Comparison of ENCODE assay signal across 24 mouse cellular contexts in genomic region chr2:74891868-74892267, GRCm38 (mm10).
A peak's percentile ranks its signal among the peaks of the same experiment; 100 is the strongest.
DNase-seq lines count a peak whose midpoint lies in the region; ATAC-seq and TF ChIP-seq lines count a peak whose summit lies in the region.
"Had no signal": no experiment of that assay in that cellular context is flagged by ENCODE, and none has a peak within 500 bp of the region (broad histone marks: within the 10 kb centered on the region; RNA-seq: fewer than 3 reads in every experiment).

No protein-coding gene starts in this region.

- no peak overlapping the region for H3K4me2 ChIP-seq in liver, embryonic 14.5 days (ENCODE audit: low read depth)
- no peak overlapping the region for H3K4me2 ChIP-seq in liver, embryonic 16.5 days (ENCODE audit: low read depth, low read length)
- H3K4me2 ChIP-seq: embryonic facial prominence, embryonic 12.5 days; forebrain, embryonic 13.5 days; forebrain, embryonic 15.5 days had no signal

- H3K27ac ChIP-seq in liver, embryonic 14.5 days = no peak overlapping the region
- no peak overlapping the region for H3K27ac ChIP-seq in liver, embryonic 16.5 days (ENCODE audit: low read length)
- H3K27ac ChIP-seq: embryonic facial prominence, embryonic 10.5 days; embryonic facial prominence, embryonic 12.5 days; forebrain, embryonic 13.5 days; forebrain, embryonic 15.5 days had no signal

- DNase-seq in liver, embryonic 14.5 days (ENCODE audit: low read depth in 3 of 3, low spot score in 3 of 3) = no peak
- DNase-seq in liver (no peak), A20 (ENCODE audit: low read depth, low spot score) (peak; percentile 9), G1E (ENCODE audit: low spot score) (peak; percentile 48), MN1 (ENCODE audit: low spot score) (no peak)
- DNase-seq in lung, adult 18-20 months = no peak
- no peak for DNase-seq in heart, adult 11 months
- DNase-seq: adrenal gland, adult 8-10 months; adrenal gland, postnatal 14 days; adrenal gland, postnatal 36 days; B cell, adult 2 months; cerebellum, adult 11-12 months; cerebellum, adult 2 months; cerebellum, adult 9-10 months; cerebellum, postnatal 10 days; cerebellum, postnatal 25 days; forebrain, postnatal 0 days had no signal

- no peaks in the 10 kb centered on the region for H3K36me3 ChIP-seq in liver, embryonic 14.5 days (replicated peaks; ENCODE audit: control insufficient read depth, insufficient read depth, low read depth)
- peaks cover 4% of the 10 kb centered on the region for H3K36me3 ChIP-seq in G1E (replicated peaks)
- no peaks in the 10 kb centered on the region for H3K36me3 ChIP-seq in liver, embryonic 16.5 days (ENCODE audit: control insufficient read depth, insufficient read depth)
- H3K36me3 ChIP-seq: embryonic facial prominence, embryonic 10.5 days; embryonic facial prominence, embryonic 12.5 days; forebrain, embryonic 15.5 days had no signal

- peak; percentile 50; the same call in 1 of the 2 replicates for ATAC-seq in liver, embryonic 14.5 days (ENCODE audit: insufficient read depth)
- ATAC-seq in G1E (ENCODE audit: extremely low read depth, insufficient number of reproducible peaks, low FRiP score, poor library complexity, severe bottlenecking) = peak; percentile 91
- ATAC-seq in liver, embryonic 16.5 days (ENCODE audit: low read depth) = 0 out of 2 replicates have a peak, but pooled peaks have one; percentile 43
- ATAC-seq: activated CD4-positive, CD25-positive, alpha-beta regulatory T cell, adult 4 months; forebrain, embryonic 13.5 days; forebrain, embryonic 15.5 days; forebrain, postnatal 0 days; Patski had no signal

- H3K4me1 ChIP-seq in liver, embryonic 14.5 days (replicated peaks; ENCODE audit: control insufficient read depth in 2 of 2, insufficient read depth in 2 of 2, low read length in 1 of 2) = no peaks in the 10 kb centered on the region; a peak in 2 of 4 replicates
- peaks cover 34% of the 10 kb centered on the region for H3K4me1 ChIP-seq in G1E (ENCODE audit: insufficient read depth, low read depth, low read length)
- H3K4me1 ChIP-seq in liver, embryonic 16.5 days (ENCODE audit: control insufficient read depth, low read depth, low read length) = no peaks in the 10 kb centered on the region
- H3K4me1 ChIP-seq: embryonic facial prominence, embryonic 12.5 days; forebrain, embryonic 13.5 days; forebrain, embryonic 15.5 days had no signal

- H3K27me3 ChIP-seq in liver, embryonic 14.5 days (ENCODE audit: control insufficient read depth, insufficient read depth, low read length) = no peaks in the 10 kb centered on the region
- H3K27me3 ChIP-seq in G1E (ENCODE audit: insufficient read depth, low read length) = no peaks in the 10 kb centered on the region
- no peaks in the 10 kb centered on the region for H3K27me3 ChIP-seq in liver, embryonic 16.5 days (ENCODE audit: control insufficient read depth, insufficient read depth, low read depth, low read length)
- H3K27me3 ChIP-seq: embryonic facial prominence, embryonic 12.5 days; forebrain, embryonic 13.5 days; forebrain, embryonic 15.5 days; Patski had no signal

- H3K4me3 ChIP-seq in liver, embryonic 14.5 days (ENCODE audit: insufficient read depth in 1 of 2, low read depth in 2 of 2, low read length in 2 of 2) = no peak overlapping the region
- H3K4me3 ChIP-seq in G1E (ENCODE audit: low read depth, low read length) = no peak overlapping the region; the same call in 1 of the 2 replicates
- no peak overlapping the region for H3K4me3 ChIP-seq in liver, embryonic 16.5 days (ENCODE audit: low read depth, low read length)
- H3K4me3 ChIP-seq: embryonic facial prominence, embryonic 10.5 days; embryonic facial prominence, embryonic 12.5 days; forebrain, embryonic 13.5 days; forebrain, embryonic 15.5 days had no signal

- TF ChIP-seq EP300 in liver, embryonic 14.5 days (IDR thresholded peaks at IDR 0.05; ENCODE audit: low read depth) = 0 out of 2 replicates have a peak, but pooled peaks have one; percentile 37

- no peak overlapping the region for H3K9ac ChIP-seq in liver, embryonic 14.5 days (replicated peaks)
- no peak overlapping the region for H3K9ac ChIP-seq in liver, embryonic 16.5 days (ENCODE audit: low read depth, low read length)
- H3K9ac ChIP-seq: embryonic facial prominence, embryonic 12.5 days; forebrain, embryonic 13.5 days; forebrain, embryonic 15.5 days; forebrain, postnatal 0 days had no signal

- WGBS in liver, embryonic 14.5 days (ENCODE audit: insufficient replicate concordance) = 20% methylated on average over 5 of the region's 5 CpGs
- WGBS in liver, embryonic 16.5 days (ENCODE audit: insufficient replicate concordance) = 25% methylated on average over 5 of the region's 5 CpGs

- TF ChIP-seq CTCF in liver, embryonic 14.5 days (IDR thresholded peaks at IDR 0.05; ENCODE audit: low read depth) = no peak
- TF ChIP-seq CTCF in G1E (IDR thresholded peaks at IDR 0.05; ENCODE audit: low read depth, low read length) = no peak

- no peaks in the 10 kb centered on the region for H3K9me3 ChIP-seq in liver, embryonic 14.5 days (ENCODE audit: control insufficient read depth, low read length)
- no peaks in the 10 kb centered on the region for H3K9me3 ChIP-seq in G1E (replicated peaks)
- no peaks in the 10 kb centered on the region for H3K9me3 ChIP-seq in liver, embryonic 16.5 days (replicated peaks; ENCODE audit: control insufficient read depth, low read length)
- H3K9me3 ChIP-seq: embryonic facial prominence, embryonic 10.5 days; embryonic facial prominence, embryonic 12.5 days; forebrain, embryonic 13.5 days; forebrain, embryonic 15.5 days had no signal

Comparison
In these comparisons a context has a peak if more than half of its experiments do, and no peak if none do; other contexts are left out.
1. DNase-seq: peak in A20 (single experiment) and G1E (single experiment); none in liver, embryonic 14.5 days (0 of 3), liver (single experiment), lung, adult 18-20 months (0 of 2), heart, adult 11 months (single experiment) and MN1 (single experiment).
2. Peak in every context shown above with its lines, with median percentiles within 50 percentile points of each other: ATAC-seq.